Mouse (Mus musculus) embryonic facial prominence, embryonic 12.5 days (tissue): ENCODE data around the gene Hmga1. TPM values are rescaled to one million over a fixed set of nuclear protein-coding genes. Genes with fewer than 3 reads are reported as not detected.

Experiments used
- ATAC-seq: fragments of 200-750 bp; cut with Nextera tagmentation; 2 replicates; pipeline ENCODE4 v1.8.0; 2017; ENCODE audit not compliant: insufficient number of reproducible peaks, insufficient read depth, low FRiP score, low TSS enrichment
- H3K27ac ChIP-seq: fragments of 300-500 bp; sonication (generic); 2 replicates; pipeline ENCODE4 v1.5.1; 2016; ENCODE audit warnings: mild to moderate bottlenecking
- H3K27me3 ChIP-seq: fragments of 300-500 bp; sonication (generic); 2 replicates; pipeline ENCODE4 v1.6.1; 2016; ENCODE audit warnings: mild to moderate bottlenecking, moderate library complexity
- H3K36me3 ChIP-seq: fragments of 300-500 bp; sonication (generic); 2 replicates; pipeline ENCODE4 v1.6.1; 2016; ENCODE audit warnings: mild to moderate bottlenecking
- H3K4me1 ChIP-seq: fragments of 300-500 bp; sonication (generic); 2 replicates; pipeline ENCODE4 v1.6.1; 2016
- H3K4me2 ChIP-seq: fragments of 300-500 bp; sonication (generic); replicated peaks from 2 replicates; pipeline ENCODE4 v1.6.1; 2016; ENCODE audit warnings: mild to moderate bottlenecking, moderate library complexity
- H3K4me3 ChIP-seq: fragments of 300-500 bp; sonication (generic); 2 replicates; pipeline ENCODE4 v1.5.1; 2016; ENCODE audit warnings: mild to moderate bottlenecking
- H3K9ac ChIP-seq: fragments of 300-500 bp; sonication (generic); 2 replicates; pipeline ENCODE4 v1.6.1; 2016; ENCODE audit warnings: mild to moderate bottlenecking, moderate library complexity
- H3K9me3 ChIP-seq: fragments of 300-500 bp; sonication (generic); 2 replicates; pipeline ENCODE4 v1.6.1; 2016; ENCODE audit warnings: mild to moderate bottlenecking, moderate library complexity
- WGBS: fragments of 180-500 bp; shearing (Covaris S2); methylation state at CpG from one replicate; pipeline ENCODE4 v1.1.7; 2016; 5-methylcytosine and 5-hydroxymethylcytosine counted together
- polyA plus RNA-seq: library from polyadenylated mRNA; unstranded; fragments of >200 nt; fragmentation: Nextera tagmentation; extraction: Ambion mirVana; gene quantifications from 2 replicates; pipeline ENCODE4 v1.2.1, GENCODE M21; 2016

The Hmga1 gene
- polyA plus RNA-seq, 1 experiment from 2014 or later = 236 TPM

DNA sequence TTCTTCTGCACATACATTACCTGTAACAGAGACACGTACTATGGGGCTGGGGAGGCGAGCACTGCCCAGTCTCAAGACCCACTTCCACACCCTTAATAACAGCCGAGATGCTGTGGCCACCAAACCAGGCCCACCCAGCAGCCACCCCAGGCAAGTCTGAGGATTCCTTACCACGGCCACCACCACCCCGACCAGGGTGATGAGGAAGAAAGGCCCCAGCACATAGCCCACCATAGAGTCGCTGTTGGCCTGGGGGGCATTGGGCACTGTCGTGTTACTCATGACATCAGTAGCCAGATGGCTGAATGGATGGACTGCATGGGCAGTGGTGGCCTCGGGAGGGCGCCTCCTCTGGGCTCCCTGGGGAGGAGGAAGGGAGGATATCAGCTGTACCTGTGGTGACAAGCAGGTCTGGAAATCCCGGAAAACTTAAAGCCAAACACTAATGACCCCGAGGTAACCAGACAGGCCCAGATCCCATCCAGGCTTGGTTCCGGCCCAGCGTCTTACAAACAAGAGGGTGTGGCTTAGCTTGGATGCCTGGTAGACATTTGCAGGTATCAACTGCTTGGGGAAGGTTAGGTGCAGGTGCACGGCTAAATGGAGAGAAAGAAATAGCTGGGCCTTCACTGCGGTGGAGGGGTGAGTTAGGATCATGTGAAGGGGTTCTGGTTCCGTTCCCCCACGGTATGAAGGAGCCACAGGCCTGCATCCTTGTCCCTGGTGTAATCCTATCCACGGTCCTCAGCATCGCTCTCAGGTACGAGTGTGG lies 8.3 kb downstream of the Hmga1 start:
- Histone ChIP-seq H3K4me3 (peak overlapping the region; percentile 57), H3K27me3 (no peaks in the 10 kb centered on the region), H3K36me3 (peaks cover 12% of the 10 kb centered on the region; the same call in 1 of the 2 replicates), H3K4me1 (peaks cover 24% of the 10 kb centered on the region), H3K27ac (no peak overlapping the region; the same call in 1 of the 2 replicates), H3K9ac (peak overlapping the region; percentile 57), H3K9me3 (no peaks in the 10 kb centered on the region), H3K4me2 (peak overlapping the region; percentile 84)
- WGBS = 14% methylated on average over 20 of the region's 20 CpGs
- 0 out of 2 replicates have a peak, but pooled peaks have one; percentile 0 for ATAC-seq

DNA sequence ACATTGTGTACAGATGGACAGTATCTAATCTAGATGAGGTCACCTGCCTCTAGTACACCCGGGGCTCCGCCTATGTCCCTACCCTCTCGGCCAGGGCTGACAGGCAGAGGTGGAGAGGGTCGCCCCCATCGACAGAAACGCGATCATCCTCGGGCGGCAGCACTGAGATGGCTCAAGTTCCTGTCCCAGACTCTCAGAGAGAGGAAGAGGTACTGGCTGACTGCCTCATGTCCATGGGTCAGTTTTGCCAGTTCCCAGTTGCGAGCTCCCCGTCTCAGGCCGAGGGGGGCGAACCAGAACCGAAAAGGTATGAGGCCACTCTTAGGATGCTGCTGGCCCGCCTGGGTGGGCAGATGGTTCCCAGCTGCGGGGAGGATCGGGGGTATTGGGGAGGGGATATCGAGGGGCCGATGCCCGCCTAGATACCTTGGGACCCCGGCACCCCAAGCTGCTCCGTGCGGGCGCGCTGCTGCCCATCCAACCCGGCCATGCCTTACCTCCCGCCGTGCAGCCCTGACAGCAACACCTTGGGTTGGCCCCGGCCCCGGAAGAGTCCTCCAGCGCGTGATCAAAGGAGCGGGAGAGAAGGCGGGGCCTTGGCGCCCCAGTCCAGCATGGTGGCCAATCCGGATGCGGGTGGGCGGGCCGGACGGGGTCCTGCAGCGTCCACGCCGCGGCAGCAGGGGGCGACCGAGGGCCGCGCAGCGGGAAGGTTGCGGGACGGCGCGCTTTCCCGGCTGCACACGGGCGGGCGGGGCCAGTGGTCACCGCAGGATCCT lies 9.1 kb downstream of the Hmga1 start, which contains the start of gene AI413582:
Gene AI413582 (minus strand): TSS at position 594 of the 779 bp plus-strand sequence.
- Histone ChIP-seq H3K27ac (no peak within 1 kb of the TSS; the same call in 1 of the 2 replicates), H3K27me3 (no peaks in the 10 kb centered on the region), H3K4me3 (peak within 1 kb of the TSS; percentile 57), H3K4me2 (peak within 1 kb of the TSS; percentile 84), H3K9me3 (no peaks in the 10 kb centered on the region), H3K4me1 (peaks cover 17% of the 10 kb centered on the region), H3K36me3 (peaks cover 12% of the 10 kb centered on the region; the same call in 1 of the 2 replicates), H3K9ac (peak within 1 kb of the TSS; percentile 57)
- under 1% methylated on average over 58 of the region's 58 CpGs for WGBS
- peak; percentile 87 for ATAC-seq

DNA sequence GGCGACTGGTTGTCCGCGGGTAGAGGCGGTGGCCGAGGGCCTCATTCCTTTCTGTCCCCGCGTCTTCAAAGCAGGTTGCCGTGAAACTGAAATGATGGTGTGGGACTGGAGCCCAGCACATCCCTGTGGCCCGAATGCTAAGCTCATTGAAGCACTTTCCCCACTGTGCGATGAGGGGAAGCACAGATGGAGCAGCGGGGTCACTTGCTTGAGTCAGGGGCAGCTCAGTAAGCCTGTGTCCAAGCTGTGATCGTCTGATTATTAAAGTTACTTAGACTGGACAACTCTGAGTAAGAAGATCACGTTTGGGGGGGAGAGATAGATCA lies 9.6 kb downstream of the Hmga1 start:
- peak overlapping the region; percentile 57 for H3K4me3 ChIP-seq
- peak; percentile 19; the same call in 1 of the 2 replicates for ATAC-seq
- H3K4me2 ChIP-seq = peak overlapping the region; percentile 84
- peaks cover 11% of the 10 kb centered on the region; the same call in 1 of the 2 replicates for H3K36me3 ChIP-seq
- H3K9me3 ChIP-seq = no peaks in the 10 kb centered on the region
- WGBS = under 1% methylated on average over 13 of the region's 13 CpGs
- no peak overlapping the region for H3K27ac ChIP-seq
- H3K9ac ChIP-seq = peak overlapping the region; percentile 57
- no peaks in the 10 kb centered on the region for H3K27me3 ChIP-seq
- peaks cover 16% of the 10 kb centered on the region for H3K4me1 ChIP-seq

DNA sequence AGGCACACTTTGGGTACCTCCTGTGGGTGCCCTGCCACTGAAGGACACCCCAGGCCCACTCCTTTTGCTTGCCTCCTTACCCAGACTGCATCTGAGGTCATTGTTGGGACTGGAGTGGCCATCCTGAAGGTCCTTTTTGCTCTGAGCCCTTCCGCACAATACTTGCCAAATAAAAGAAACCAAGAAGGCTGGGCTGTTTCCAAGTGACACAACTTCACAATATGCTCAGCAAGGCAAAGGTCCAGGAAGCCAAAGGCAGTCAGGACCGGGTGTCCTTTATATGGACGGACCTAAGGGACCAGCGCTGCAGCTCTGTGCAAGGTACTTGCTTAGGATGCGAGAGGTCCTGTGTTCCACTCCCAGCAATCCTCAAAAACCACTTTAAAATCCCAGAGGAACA lies 11.9 kb downstream of the Hmga1 start:
- no peaks in the 10 kb centered on the region for H3K27me3 ChIP-seq
- no peak overlapping the region for H3K9ac ChIP-seq
- H3K9me3 ChIP-seq = no peaks in the 10 kb centered on the region
- no peak overlapping the region for H3K4me2 ChIP-seq
- 88% methylated on average over 5 of the region's 5 CpGs for WGBS
- H3K36me3 ChIP-seq = 0 out of 2 replicates have a peak, but pooled peaks cover 6% of the 10 kb centered on the region
- ATAC-seq = no peak
- peaks cover 9% of the 10 kb centered on the region for H3K4me1 ChIP-seq
- no peak overlapping the region for H3K27ac ChIP-seq
- no peak overlapping the region for H3K4me3 ChIP-seq

DNA sequence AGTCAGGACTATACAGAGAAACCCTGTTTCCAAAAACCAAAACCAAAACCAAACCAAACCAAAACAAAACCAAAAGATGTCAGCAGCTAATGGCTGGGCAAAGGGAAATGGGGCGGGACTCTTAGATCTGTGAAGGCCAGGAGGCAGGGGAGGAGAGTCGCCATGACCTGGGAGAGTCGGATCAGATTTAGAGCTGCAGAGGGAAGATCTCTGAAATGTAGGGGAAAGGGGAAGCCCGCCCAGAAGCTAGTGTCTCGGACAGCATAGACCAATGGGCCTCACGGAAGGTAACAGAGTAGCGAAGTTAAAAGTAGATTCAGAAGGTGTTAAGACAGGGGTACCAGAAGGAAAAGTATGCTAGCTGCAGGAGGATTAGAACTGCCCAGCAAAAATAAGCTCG lies 15.0 kb downstream of the Hmga1 start:
- Histone ChIP-seq H3K27ac (no peak overlapping the region), H3K9ac (no peak overlapping the region), H3K27me3 (no peaks in the 10 kb centered on the region), H3K4me1 (no peaks in the 10 kb centered on the region), H3K36me3 (peaks cover 26% of the 10 kb centered on the region), H3K4me3 (no peak overlapping the region), H3K9me3 (no peaks in the 10 kb centered on the region), H3K4me2 (no peak overlapping the region)
- WGBS = 75% methylated on average over 8 of the region's 8 CpGs
- no peak for ATAC-seq

DNA sequence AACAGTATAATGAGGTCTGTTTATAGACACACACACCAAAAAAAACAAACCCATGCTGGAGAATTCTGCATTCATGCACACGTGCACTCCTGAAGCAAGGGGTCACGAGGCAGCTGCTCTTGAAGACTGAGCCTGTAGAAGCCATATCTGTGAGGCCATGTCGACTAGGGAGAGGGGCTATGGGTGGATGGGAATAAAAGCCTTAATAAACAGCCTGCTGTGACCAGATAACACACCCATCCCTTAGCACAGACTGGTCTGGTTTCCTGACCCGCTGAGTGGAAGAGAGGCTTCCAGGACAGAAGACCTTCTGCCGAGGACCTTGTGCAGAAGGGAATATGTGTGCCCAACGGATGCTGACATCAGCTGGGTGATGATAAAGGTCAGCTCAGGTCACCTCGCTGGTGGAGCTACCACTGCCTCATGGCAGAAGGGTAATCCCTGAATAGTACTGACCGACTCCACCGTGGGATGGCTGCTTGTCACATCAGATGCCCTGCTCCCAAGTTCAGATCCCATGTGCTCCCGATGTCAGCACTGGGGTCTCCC lies 17.5 kb downstream of the Hmga1 start:
- no peak overlapping the region for H3K27ac ChIP-seq
- no peaks in the 10 kb centered on the region for H3K4me1 ChIP-seq
- peaks cover 42% of the 10 kb centered on the region for H3K36me3 ChIP-seq
- no peaks in the 10 kb centered on the region for H3K9me3 ChIP-seq
- WGBS = 86% methylated on average over 10 of the region's 10 CpGs
- no peak overlapping the region for H3K4me2 ChIP-seq
- ATAC-seq = no peak
- H3K4me3 ChIP-seq = no peak overlapping the region
- H3K27me3 ChIP-seq = no peaks in the 10 kb centered on the region
- no peak overlapping the region for H3K9ac ChIP-seq

DNA sequence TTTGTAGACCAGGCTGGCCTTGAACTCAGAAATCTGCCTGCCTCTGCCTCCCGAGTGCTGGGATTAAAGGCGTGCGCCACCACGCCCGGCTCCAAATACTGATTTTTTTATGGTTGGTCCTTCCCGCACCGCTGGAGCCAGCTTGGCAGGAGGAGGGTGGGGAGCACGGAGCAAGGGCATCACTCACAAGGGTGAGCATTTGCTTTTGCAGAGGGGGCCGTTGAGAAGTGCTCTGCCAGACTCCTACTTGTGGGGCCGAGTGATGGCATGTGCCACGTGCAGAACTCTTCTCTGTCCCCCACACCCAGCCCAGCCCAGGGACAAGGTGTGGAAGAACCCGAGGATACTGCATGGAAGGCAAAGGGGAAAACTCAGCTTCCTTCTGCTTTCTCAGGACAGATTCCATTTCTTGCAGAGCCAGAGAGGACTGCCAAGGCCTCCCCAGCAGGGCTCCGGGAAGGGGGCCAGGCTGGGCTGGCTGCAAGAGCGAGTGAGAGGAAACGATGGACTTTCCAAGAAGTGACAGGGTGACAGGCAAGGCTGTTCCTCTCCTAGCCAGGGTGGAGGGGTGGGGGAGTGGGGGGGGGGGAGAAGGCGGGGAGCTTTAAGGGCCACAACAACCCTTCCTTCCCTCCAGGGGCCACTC lies 18.3 kb downstream of the Hmga1 start:
- H3K27me3 ChIP-seq = no peaks in the 10 kb centered on the region
- H3K9ac ChIP-seq = no peak overlapping the region
- peaks cover 49% of the 10 kb centered on the region for H3K36me3 ChIP-seq
- no peaks in the 10 kb centered on the region for H3K9me3 ChIP-seq
- WGBS = 93% methylated on average over 15 of the region's 16 CpGs
- H3K4me2 ChIP-seq = no peak overlapping the region
- H3K4me3 ChIP-seq = no peak overlapping the region
- ATAC-seq = no peak
- no peaks in the 10 kb centered on the region for H3K4me1 ChIP-seq
- H3K27ac ChIP-seq = no peak overlapping the region

DNA sequence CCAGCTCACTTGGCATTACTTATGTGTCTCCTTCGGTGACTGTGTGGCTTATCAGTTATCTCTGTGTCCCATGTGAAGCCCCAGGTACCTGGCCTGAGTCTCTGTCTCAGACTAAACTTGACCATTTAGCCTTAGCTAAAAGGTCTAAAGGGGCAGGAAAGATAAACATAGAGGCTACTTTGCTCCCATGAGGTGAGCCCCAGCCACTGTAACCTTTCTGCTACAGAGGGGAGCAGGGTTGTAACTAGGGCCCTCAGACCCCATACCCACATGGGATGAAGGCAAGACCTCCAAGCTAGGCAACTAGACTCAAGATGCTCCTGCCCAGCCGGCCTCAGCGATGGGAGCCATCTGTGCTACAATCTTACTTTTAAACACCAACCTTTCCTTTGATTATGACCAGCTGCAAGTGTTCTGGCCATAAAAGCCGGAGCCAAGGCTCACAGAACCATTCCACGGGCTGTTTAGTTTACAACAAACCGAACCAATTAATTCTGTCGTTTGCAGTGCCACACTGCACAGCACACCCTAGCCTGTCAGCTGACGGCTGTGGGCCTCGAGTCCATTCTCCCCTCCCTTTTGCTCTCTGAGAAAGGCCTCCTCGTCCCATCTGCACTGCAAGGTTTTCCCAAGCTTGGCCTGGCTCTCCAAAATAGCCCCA lies 18.9 kb downstream of the Hmga1 start:
- Histone ChIP-seq H3K4me1 (no peaks in the 10 kb centered on the region), H3K36me3 (peaks cover 55% of the 10 kb centered on the region), H3K4me2 (no peak overlapping the region), H3K9me3 (no peaks in the 10 kb centered on the region), H3K9ac (no peak overlapping the region), H3K27me3 (no peaks in the 10 kb centered on the region), H3K4me3 (no peak overlapping the region), H3K27ac (no peak overlapping the region)
- ATAC-seq = no peak
- 75% methylated on average over 10 of the region's 10 CpGs for WGBS

DNA sequence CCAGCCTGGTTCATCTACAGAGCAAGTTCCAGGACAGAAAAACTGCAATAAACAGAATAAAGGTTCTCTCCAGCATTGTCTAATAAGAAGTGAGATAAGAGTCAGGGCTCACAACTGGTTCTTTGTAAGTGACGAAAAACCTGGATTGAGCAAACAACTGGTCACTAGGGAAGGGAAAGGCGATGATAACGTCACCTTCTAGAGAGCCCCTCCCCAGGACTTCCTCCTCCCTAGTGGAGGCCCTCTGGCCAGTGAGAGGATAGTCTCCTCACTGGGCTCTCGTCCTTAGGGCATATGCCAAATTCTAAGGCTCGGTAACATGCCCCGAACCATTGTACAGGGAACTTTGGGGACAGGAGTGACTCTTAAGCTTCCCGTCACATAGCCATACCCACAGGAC lies 19.8 kb downstream of the Hmga1 start:
- no peak for ATAC-seq
- no peak overlapping the region for H3K4me3 ChIP-seq
- no peak overlapping the region for H3K4me2 ChIP-seq
- H3K4me1 ChIP-seq = no peaks in the 10 kb centered on the region
- WGBS = 87% methylated on average over 7 of the region's 7 CpGs
- no peaks in the 10 kb centered on the region for H3K27me3 ChIP-seq
- H3K36me3 ChIP-seq = peaks cover 63% of the 10 kb centered on the region
- no peak overlapping the region for H3K9ac ChIP-seq
- H3K27ac ChIP-seq = no peak overlapping the region
- no peaks in the 10 kb centered on the region for H3K9me3 ChIP-seq

DNA sequence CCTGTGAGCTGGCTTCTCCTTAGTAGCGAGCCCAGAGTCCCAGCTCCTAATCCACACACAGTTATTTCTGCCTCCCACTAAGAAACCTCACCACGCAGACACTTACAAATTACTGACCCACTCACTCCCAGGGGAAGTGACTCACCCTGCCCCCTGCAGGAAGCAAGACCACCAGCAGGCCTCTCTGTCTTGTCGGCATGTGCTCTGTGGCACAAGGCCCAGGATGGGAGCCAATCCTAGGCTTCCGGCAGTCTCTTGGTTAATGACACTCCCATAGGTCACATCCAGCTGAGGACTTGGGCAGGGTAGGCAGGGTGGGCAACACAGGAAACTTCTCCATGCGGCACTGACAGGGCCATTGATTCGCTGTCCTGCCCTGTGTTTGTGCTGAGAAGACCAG lies 21.2 kb downstream of the Hmga1 start:
- Histone ChIP-seq H3K27me3 (no peaks in the 10 kb centered on the region), H3K27ac (peak overlapping the region; percentile 42; the same call in 1 of the 2 replicates), H3K4me2 (no peak overlapping the region), H3K9me3 (no peaks in the 10 kb centered on the region), H3K4me1 (no peaks in the 10 kb centered on the region), H3K36me3 (peaks cover 77% of the 10 kb centered on the region), H3K4me3 (no peak overlapping the region), H3K9ac (no peak overlapping the region)
- ATAC-seq = no peak
- WGBS = 73% methylated on average over 6 of the region's 6 CpGs

DNA sequence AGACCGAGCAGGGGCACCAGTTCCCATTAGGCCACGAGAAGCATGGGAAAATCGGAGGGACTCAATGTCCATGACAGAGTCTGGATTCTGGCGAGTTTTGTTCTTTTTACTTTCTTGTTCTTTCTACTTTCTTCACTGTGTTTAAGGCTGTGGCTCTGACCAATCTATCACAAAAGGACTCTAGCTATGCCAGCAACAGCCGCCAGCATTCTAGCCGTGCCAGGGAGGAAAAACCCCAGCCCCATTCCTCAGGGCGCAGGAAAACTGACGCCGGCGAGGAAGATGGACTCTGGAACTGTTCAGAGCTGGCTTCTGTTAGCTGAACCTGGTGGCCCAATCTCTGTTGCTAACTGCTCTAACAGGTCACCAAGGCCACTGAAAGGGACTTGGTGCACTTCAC lies 22.2 kb downstream of the Hmga1 start:
- WGBS = 93% methylated on average over 10 of the region's 10 CpGs
- Histone ChIP-seq H3K9ac (no peak overlapping the region), H3K9me3 (no peaks in the 10 kb centered on the region), H3K4me1 (no peaks in the 10 kb centered on the region), H3K27me3 (no peaks in the 10 kb centered on the region), H3K4me3 (no peak overlapping the region), H3K4me2 (no peak overlapping the region), H3K27ac (no peak overlapping the region), H3K36me3 (peaks cover 76% of the 10 kb centered on the region)
- ATAC-seq = no peak
